Mouse (Mus musculus) myocyte (in vitro differentiated cells): ENCODE results near the gene Acp7. TPM values are rescaled to one million over a fixed set of nuclear protein-coding genes. Genes with fewer than 3 reads are reported as not detected.

Experiments
- H3K27me3 ChIP-seq: one replicate; pipeline ENCODE4 v1.6.1; 2011; ENCODE audit not compliant: control insufficient read depth, insufficient read depth, insufficient read length
- H3K36me3 ChIP-seq: one replicate; pipeline ENCODE4 v1.6.1; 2011; ENCODE audit not compliant: control insufficient read depth, insufficient read depth
- H3K4me2 ChIP-seq: one replicate; pipeline ENCODE4 v1.6.1; 2011; ENCODE audit warnings: low read depth, control low read depth
- H3K4me3 ChIP-seq: one replicate; pipeline ENCODE4 v1.5.1; 2011; ENCODE audit warnings: mild to moderate bottlenecking, control low read depth, moderate library complexity
- H3K79me2 ChIP-seq: one replicate; pipeline ENCODE4 v1.6.1; 2011; ENCODE audit not compliant: control insufficient read depth, insufficient read depth
- H3ac ChIP-seq: one replicate; pipeline ENCODE4 v1.6.1; 2011; ENCODE audit not compliant: control insufficient read depth, insufficient read length
- CEBPB ChIP-seq: IDR thresholded peaks from 2 replicates; pipeline ENCODE4 v1.6.1; 2011; ENCODE audit warnings: mild to moderate bottlenecking, moderate library complexity; ENCODE audit not compliant: poor library complexity, insufficient read depth, severe bottlenecking
- E2F4 ChIP-seq: IDR thresholded peaks from one replicate; pipeline ENCODE4 v1.6.1; 2011; ENCODE audit warnings: mild to moderate bottlenecking, control low read depth, moderate library complexity; ENCODE audit not compliant: insufficient read depth
- MAX ChIP-seq: IDR thresholded peaks from one replicate; pipeline ENCODE4 v1.6.1; 2011; ENCODE audit warnings: low read depth, mild to moderate bottlenecking, control low read depth
- MYOD1 ChIP-seq, 3 experiments: IDR thresholded peaks; one replicate each; pipeline ENCODE4 v1.6.1; 2011; ENCODE audit warnings: control low read depth in 2 of 3, low read depth in 2 of 3, mild to moderate bottlenecking in 2 of 3, moderate library complexity in 1 of 3; ENCODE audit not compliant: insufficient read length in 2 of 3, control insufficient read depth in 1 of 3
- MYOG ChIP-seq, 3 experiments: IDR thresholded peaks; one replicate each; pipeline ENCODE4 v1.6.1; 2011; ENCODE audit warnings: control low read depth in 2 of 3, low read depth in 2 of 3, mild to moderate bottlenecking in 2 of 3; ENCODE audit not compliant: insufficient read length in 2 of 3, control insufficient read depth in 1 of 3, insufficient read depth in 1 of 3
- POLR2A ChIP-seq: IDR thresholded peaks from one replicate; pipeline ENCODE4 v1.6.1; 2011; ENCODE audit warnings: low read depth, mild to moderate bottlenecking, control low read depth, moderate library complexity; ENCODE audit not compliant: insufficient read length
- POLR2AphosphoS2 ChIP-seq: IDR thresholded peaks from one replicate; pipeline ENCODE4 v1.6.1; 2011; ENCODE audit warnings: low read depth, control low read depth; ENCODE audit not compliant: insufficient read length
- REST ChIP-seq: IDR thresholded peaks from one replicate; pipeline ENCODE4 v1.6.1; 2011; ENCODE audit warnings: mild to moderate bottlenecking, control low read depth, moderate library complexity; ENCODE audit not compliant: insufficient read depth, insufficient read length
- SRF ChIP-seq: IDR thresholded peaks from one replicate; pipeline ENCODE4 v1.6.1; 2011; ENCODE audit warnings: low read depth; ENCODE audit not compliant: control insufficient read depth, insufficient read length
- TCF12 ChIP-seq: IDR thresholded peaks from one replicate; pipeline ENCODE4 v1.6.1; 2011; ENCODE audit warnings: mild to moderate bottlenecking, control low read depth; ENCODE audit not compliant: poor library complexity, insufficient read depth, severe bottlenecking
- TCF3 ChIP-seq: IDR thresholded peaks from one replicate; pipeline ENCODE4 v1.6.1; 2011; ENCODE audit warnings: low read depth, control low read depth; ENCODE audit not compliant: insufficient read length
- USF1 ChIP-seq: IDR thresholded peaks from one replicate; pipeline ENCODE4 v1.6.1; 2011; ENCODE audit warnings: low read depth, mild to moderate bottlenecking, control low read depth, moderate library complexity
- polyA plus RNA-seq: library from polyadenylated mRNA; unstranded; fragments of >200 nt; fragmentation: generic; extraction: Trizol; gene quantifications from one replicate; pipeline ENCODE4 v1.2.1, GENCODE M21; 2012; ENCODE audit warnings: missing spikeins

Gene Acp7
- polyA plus RNA-seq, 1 experiment: not detected

DNA sequence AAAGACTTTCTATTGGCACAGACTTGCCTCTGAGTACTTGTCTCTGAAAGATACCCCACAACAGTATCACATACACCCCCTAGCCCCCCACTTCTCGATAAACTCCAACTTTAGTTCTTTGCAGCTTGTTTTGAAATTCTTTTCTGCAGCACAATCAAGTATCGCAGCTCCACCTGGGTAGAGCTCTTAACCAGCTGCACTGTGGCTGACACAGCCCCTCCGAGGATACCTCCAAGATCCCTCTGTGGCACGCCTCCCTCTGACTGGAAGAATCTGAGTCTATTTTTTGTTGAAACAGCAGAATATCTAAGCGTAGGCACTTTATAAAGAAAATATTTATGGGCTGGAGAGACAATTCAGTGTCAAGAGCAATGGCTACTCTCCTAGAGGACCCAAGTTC, 41.1 kb upstream of the Acp7 start:
- no peaks in the 10 kb centered on the region for H3K36me3 ChIP-seq
- H3K4me2 ChIP-seq: no peak overlapping the region
- no peak for TF ChIP-seq REST
- no peak for TF ChIP-seq CEBPB
- no peak for TF ChIP-seq MYOG (IDR thresholded peaks at IDR 0.05; ENCODE audit: control insufficient read depth in 1 of 3, insufficient read depth in 1 of 3, insufficient read length in 2 of 3, low read depth in 2 of 3)
- no peak for TF ChIP-seq MAX
- TF ChIP-seq USF1: no peak
- no peak for TF ChIP-seq TCF3
- no peak for TF ChIP-seq E2F4
- no peak for TF ChIP-seq POLR2AphosphoS2
- TF ChIP-seq POLR2A: no peak
- TF ChIP-seq SRF: no peak
- no peak for TF ChIP-seq MYOD1 (IDR thresholded peaks at IDR 0.05; ENCODE audit: control insufficient read depth in 1 of 3, insufficient read length in 2 of 3, low read depth in 2 of 3)
- TF ChIP-seq TCF12: no peak
- no peak overlapping the region for H3ac ChIP-seq
- no peak overlapping the region for H3K4me3 ChIP-seq
- peaks cover 5% of the 10 kb centered on the region for H3K27me3 ChIP-seq
- no peaks in the 10 kb centered on the region for H3K79me2 ChIP-seq

DNA sequence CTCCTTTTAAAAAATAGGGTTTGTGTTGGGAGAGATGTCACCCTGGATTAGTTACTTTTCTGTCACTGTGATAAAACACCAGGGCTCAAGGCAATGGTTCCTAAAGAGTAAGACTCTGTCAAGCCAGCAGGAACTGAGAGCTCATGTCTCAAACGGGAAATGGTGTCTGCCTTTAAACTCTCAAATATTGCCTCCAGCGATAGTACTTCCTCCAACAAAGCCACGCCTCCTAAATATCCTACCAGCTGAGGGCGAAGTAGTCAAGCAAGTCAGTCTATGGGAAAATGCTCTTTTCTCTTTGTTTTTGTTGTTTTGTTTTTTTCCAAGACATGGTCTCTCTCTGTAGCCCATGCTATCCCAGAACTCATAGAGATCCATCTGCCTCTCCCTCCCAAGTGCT, 40.0 kb upstream of the Acp7 start:
- H3K36me3 ChIP-seq: no peaks in the 10 kb centered on the region
- no peak overlapping the region for H3ac ChIP-seq
- TF ChIP-seq TCF12: no peak
- no peak for TF ChIP-seq SRF
- TF ChIP-seq POLR2AphosphoS2: no peak
- no peak for TF ChIP-seq TCF3
- no peak overlapping the region for H3K4me3 ChIP-seq
- H3K4me2 ChIP-seq: no peak overlapping the region
- H3K27me3 ChIP-seq: no peaks in the 10 kb centered on the region
- no peaks in the 10 kb centered on the region for H3K79me2 ChIP-seq

- Histone ChIP-seq H3K4me2 (peak overlapping the region; percentile 74), H3K36me3 (no peaks in the 10 kb centered on the region), H3ac (no peak overlapping the region), H3K79me2 (no peaks in the 10 kb centered on the region), H3K4me3 (no peak overlapping the region), H3K27me3 (peaks cover 6% of the 10 kb centered on the region)
- peak in 2 of 3 experiments; percentile 50 to 69 for TF ChIP-seq MYOG (IDR thresholded peaks at IDR 0.05; ENCODE audit: control insufficient read depth in 1 of 3, insufficient read depth in 1 of 3, insufficient read length in 2 of 3, low read depth in 2 of 3)
- TF ChIP-seq MYOD1 (IDR thresholded peaks at IDR 0.05; ENCODE audit: control insufficient read depth in 1 of 3, insufficient read length in 2 of 3, low read depth in 2 of 3): peak in 2 of 3 experiments; percentile 23 to 54
- TF ChIP-seq POLR2A: no peak
These were observed 34.8 kb upstream of the Acp7 start for GRCm38 (mm10) chr7:28665620-28666579.

DNA sequence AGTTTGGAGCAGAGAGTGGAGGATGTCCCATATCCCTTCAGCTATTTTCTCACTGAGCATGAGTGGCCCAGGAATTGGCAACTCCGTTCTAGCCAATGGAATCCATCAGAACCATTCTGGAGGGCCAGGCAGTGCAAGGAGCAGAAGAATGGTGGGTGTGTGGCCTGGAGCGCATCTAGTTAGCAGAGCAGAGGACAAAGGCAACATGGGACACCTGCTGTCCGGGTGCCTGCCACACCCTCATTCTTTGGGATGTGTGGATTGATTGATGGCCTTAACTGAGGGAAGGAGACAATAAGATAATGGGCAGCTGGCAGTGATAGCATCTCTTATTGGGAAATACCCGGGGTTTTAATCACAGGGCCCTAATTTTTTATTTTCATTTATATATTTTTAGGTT, 25.3 kb upstream of the Acp7 start:
- TF ChIP-seq REST (no peak), POLR2AphosphoS2 (no peak), E2F4 (no peak), SRF (no peak), CEBPB (0 out of 2 replicates have a peak, but pooled peaks have one; percentile 30), MYOD1 (IDR thresholded peaks at IDR 0.05; ENCODE audit: control insufficient read depth in 1 of 3, insufficient read length in 2 of 3, low read depth in 2 of 3) (peak in 2 of 3 experiments; percentile 82 to 92), MYOG (IDR thresholded peaks at IDR 0.05; ENCODE audit: control insufficient read depth in 1 of 3, insufficient read depth in 1 of 3, insufficient read length in 2 of 3, low read depth in 2 of 3) (peak in 2 of 3 experiments; percentile 73 to 93), TCF3 (peak; percentile 56), TCF12 (no peak)
- Histone ChIP-seq H3ac (no peak overlapping the region), H3K36me3 (no peaks in the 10 kb centered on the region), H3K4me3 (no peak overlapping the region), H3K27me3 (peaks cover 12% of the 10 kb centered on the region), H3K4me2 (no peak overlapping the region), H3K79me2 (no peaks in the 10 kb centered on the region)

GRCm38 (mm10) chr7:28651157-28651556, 20.0 kb upstream of the Acp7 start:
- TF ChIP-seq TCF12: no peak
- TF ChIP-seq USF1: no peak
- no peak for TF ChIP-seq MAX
- no peak for TF ChIP-seq CEBPB
- no peak for TF ChIP-seq MYOG (IDR thresholded peaks at IDR 0.05; ENCODE audit: control insufficient read depth in 1 of 3, insufficient read depth in 1 of 3, insufficient read length in 2 of 3, low read depth in 2 of 3)
- TF ChIP-seq REST: no peak
- no peak for TF ChIP-seq POLR2AphosphoS2
- no peak for TF ChIP-seq TCF3
- TF ChIP-seq MYOD1 (IDR thresholded peaks at IDR 0.05; ENCODE audit: control insufficient read depth in 1 of 3, insufficient read length in 2 of 3, low read depth in 2 of 3): no peak
- TF ChIP-seq E2F4: no peak
- TF ChIP-seq SRF: no peak
- Histone ChIP-seq H3K36me3 (no peaks in the 10 kb centered on the region), H3K27me3 (peaks cover 29% of the 10 kb centered on the region), H3ac (no peak overlapping the region), H3K4me3 (no peak overlapping the region), H3K79me2 (no peaks in the 10 kb centered on the region), H3K4me2 (no peak overlapping the region)
